Comparison of ENCODE assay signal across 10 mouse cellular contexts in the genomic region with DNA sequence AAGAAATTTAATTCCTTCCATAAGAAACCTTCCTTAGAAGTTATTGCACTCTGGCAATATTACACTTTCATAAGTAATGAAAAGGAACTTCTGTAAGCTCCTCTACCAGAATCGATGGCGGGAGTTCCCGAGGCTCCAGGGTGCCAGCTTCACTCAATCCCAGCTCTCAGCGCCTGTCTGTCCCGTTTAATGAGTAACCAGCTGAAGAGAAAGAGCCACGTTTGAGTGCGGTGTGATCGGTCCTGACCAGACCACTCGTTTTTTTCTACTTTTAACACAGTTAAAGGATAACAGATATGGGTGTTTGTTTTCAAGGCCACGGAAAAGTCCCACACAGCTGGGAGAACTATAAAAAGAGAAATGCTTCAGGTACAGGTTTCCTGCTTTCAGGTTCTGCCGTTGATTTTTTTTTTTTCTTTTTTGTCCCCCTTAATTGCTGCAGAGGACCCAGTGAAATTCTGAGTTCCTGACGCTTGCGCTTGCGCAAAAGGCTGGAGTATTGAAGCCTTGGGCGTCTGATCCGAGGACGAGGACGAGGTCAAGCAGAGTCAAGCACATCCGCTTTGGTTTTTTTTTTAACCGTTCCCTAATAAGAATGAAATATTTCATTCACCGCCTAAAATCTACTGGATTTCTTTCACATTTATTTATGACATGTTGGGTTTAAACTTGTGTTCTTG. TPM values are rescaled to one million over a fixed set of nuclear protein-coding genes. Genes with fewer than 3 reads are reported as not detected.
DNase-seq lines count a peak whose midpoint lies in the region; ATAC-seq lines count a peak whose summit lies in the region.
"Had no signal": no experiment of that assay in that cellular context is flagged by ENCODE, and none has a peak within 500 bp of the region (broad histone marks: within the 10 kb centered on the region; RNA-seq: fewer than 3 reads in every experiment).

No protein-coding gene starts in this region.

- WGBS in heart, embryonic 12.5 days: 57% methylated on average over 21 of the region's 21 CpGs
- WGBS in liver, embryonic 13.5 days (ENCODE audit: insufficient replicate concordance): 60% methylated on average over 21 of the region's 21 CpGs

- 0 out of 2 replicates have a peak, but pooled peaks cover 3% of the 10 kb centered on the region for H3K4me1 ChIP-seq in heart, embryonic 12.5 days (replicated peaks)
- H3K4me1 ChIP-seq in liver, embryonic 13.5 days (replicated peaks): 0 out of 2 replicates have a peak, but pooled peaks cover 6% of the 10 kb centered on the region

- no peak overlapping the region for H3K9ac ChIP-seq in heart, embryonic 12.5 days
- H3K9ac ChIP-seq in liver, embryonic 13.5 days: no peak overlapping the region

- intact Hi-C loops in heart, postnatal 10 days (cut with DNase I): no loop called here
- intact Hi-C loops in left cerebral cortex, postnatal 10 days (cut with DNase I): no loop called here

- no peak for DNase-seq in heart, postnatal 10 days
- DNase-seq in adrenal gland, adult 2 months: peak; percentile 76
- peak; percentile 87 for DNase-seq in kidney, adult 11 months
- DNase-seq in liver, embryonic 13.5 days: no peak
- DNase-seq in left cerebral cortex, postnatal 10 days (ENCODE audit: extremely low spot score in 1 of 2, low spot score in 2 of 2): no peak
- DNase-seq in thymus, adult 18-20 months: no peak
- no peak for DNase-seq in thymus, postnatal 0 days (ENCODE audit: low spot score)
- DNase-seq: cerebellum, adult 9-10 months; heart, adult 2 months had no signal

- 0 out of 2 replicates have a peak overlapping the region, but pooled peaks have one; percentile 7 for H3K4me2 ChIP-seq in heart, embryonic 12.5 days
- H3K4me2 ChIP-seq in liver, embryonic 13.5 days: no peak overlapping the region

- no peak for ATAC-seq in heart, embryonic 12.5 days (ENCODE audit: insufficient number of reproducible peaks, low FRiP score)
- peak; percentile 65 for ATAC-seq in liver, embryonic 13.5 days (ENCODE audit: low read depth)

- H3K27me3 ChIP-seq in heart, embryonic 12.5 days (replicated peaks): no peaks in the 10 kb centered on the region
- no peaks in the 10 kb centered on the region for H3K27me3 ChIP-seq in liver, embryonic 13.5 days

- H3K27ac ChIP-seq in heart, embryonic 12.5 days (ENCODE audit: poor library complexity, severe bottlenecking): no peak overlapping the region
- peak overlapping the region; percentile 71 for H3K27ac ChIP-seq in liver, embryonic 13.5 days
- H3K27ac ChIP-seq: heart, adult 2 months had no signal

- H3K4me3 ChIP-seq in heart, embryonic 12.5 days: no peak overlapping the region
- H3K4me3 ChIP-seq in liver, embryonic 13.5 days (replicated peaks): no peak overlapping the region
- H3K4me3 ChIP-seq: heart, adult 2 months had no signal

- H3K36me3 ChIP-seq in heart, embryonic 12.5 days: no peaks in the 10 kb centered on the region
- H3K36me3 ChIP-seq in liver, embryonic 13.5 days: no peaks in the 10 kb centered on the region

- H3K9me3 ChIP-seq in heart, embryonic 12.5 days (replicated peaks): no peaks in the 10 kb centered on the region
- no peaks in the 10 kb centered on the region for H3K9me3 ChIP-seq in liver, embryonic 13.5 days (replicated peaks)

RNA-seq across cellular contexts. Expression of a gene that starts 25.5 kb away (rescaled TPM):
- polyA plus RNA-seq in heart, embryonic 12.5 days (2016; fragmentation: Nextera tagmentation; extraction: Ambion mirVana): 76.5 and 81.3 TPM in 2 replicates
- total RNA-seq in heart, postnatal 10 days (2021): 100 to 1,000 TPM in 1 of 2 experiments, 10 to 100 TPM in 1; 97.2 to 108 TPM
- 10 to 100 TPM; 86.4 to 99.1 TPM for total RNA-seq in adrenal gland, adult 2 months (2021)
- polyA plus RNA-seq in adrenal gland, adult 2 months (2012; rRNA removed): 14.6 and 17.4 TPM in 2 replicates
- 14.5 and 16.3 TPM in 2 replicates for polyA plus RNA-seq in liver, embryonic 13.5 days (2015; fragmentation: Nextera tagmentation; extraction: Ambion mirVana)
- total RNA-seq in left cerebral cortex, postnatal 10 days (2021): 100 to 1,000 TPM; 152 to 157 TPM
- 32.4 and 37.2 TPM in 2 replicates for polyA plus RNA-seq in thymus, postnatal 0 days (2015; fragmentation: Nextera tagmentation; extraction: Ambion mirVana)

Comparison
In these comparisons a context has a peak if more than half of its experiments do, and no peak if none do; other contexts are left out.
1. DNase-seq: peak in adrenal gland, adult 2 months (single experiment) and kidney, adult 11 months (single experiment); none in heart, postnatal 10 days (0 of 2), liver, embryonic 13.5 days (single experiment), left cerebral cortex, postnatal 10 days (0 of 2), thymus, adult 18-20 months (0 of 2) and thymus, postnatal 0 days (single experiment).